Mouse (Mus musculus) embryo, embryonic 11.5 days (tissue): Measurements from ENCODE around the gene Fam174b.

ENCODE experiments used
- DNase-seq: peaks from one replicate; pipeline ENCODE4 v3.0.0-alpha.2; 2012; ENCODE audit warnings: low read depth, low spot score

Fam174b gene

GRCm38 (mm10) chr7:73749339-73749738 lies 9.2 kb downstream of the Fam174b start:
- no peak for DNase-seq

GRCm38 (mm10) chr7:73749983-73750382 lies 9.9 kb downstream of the Fam174b start:
- no peak for DNase-seq

- DNase-seq = no peak
These were observed 13.5 kb downstream of the Fam174b start for GRCm38 (mm10) chr7:73753598-73753997.

GRCm38 (mm10) chr7:73755377-73756110 lies 15.4 kb downstream of the Fam174b start:
- no peak for DNase-seq

GRCm38 (mm10) chr7:73761691-73762189 lies 21.6 kb downstream of the Fam174b start:
- no peak for DNase-seq

- DNase-seq = no peak
These were observed 24.6 kb downstream of the Fam174b start for GRCm38 (mm10) chr7:73764679-73765078.

GRCm38 (mm10) chr7:73765186-73765903 lies 25.2 kb downstream of the Fam174b start:
- no peak for DNase-seq

- no peak for DNase-seq
These were observed 29.1 kb downstream of the Fam174b start for GRCm38 (mm10) chr7:73769224-73769623.

- no peak for DNase-seq
These were observed 31.5 kb downstream of the Fam174b start for GRCm38 (mm10) chr7:73771384-73772274.

GRCm38 (mm10) chr7:73772275-73772765 lies 32.2 kb downstream of the Fam174b start:
- DNase-seq = no peak

GRCm38 (mm10) chr7:73774781-73775180 lies 34.7 kb downstream of the Fam174b start:
- DNase-seq = no peak

- DNase-seq = no peak
These were observed 37.7 kb downstream of the Fam174b start for GRCm38 (mm10) chr7:73777777-73778176.

- DNase-seq = no peak
These were observed 44.8 kb downstream of the Fam174b start for GRCm38 (mm10) chr7:73784736-73785428.

GRCm38 (mm10) chr7:73785815-73786214 lies 45.7 kb downstream of the Fam174b start:
- no peak for DNase-seq

- DNase-seq = no peak
These were observed 47.4 kb downstream of the Fam174b start for GRCm38 (mm10) chr7:73787513-73787912.

GRCm38 (mm10) chr7:73791096-73791495 lies 51.0 kb downstream of the Fam174b start:
- DNase-seq = no peak

GRCm38 (mm10) chr7:73792155-73792554 lies 52.1 kb downstream of the Fam174b start:
- no peak for DNase-seq

- DNase-seq = no peak
These were observed 52.5 kb downstream of the Fam174b start for GRCm38 (mm10) chr7:73792641-73793040.

GRCm38 (mm10) chr7:73809261-73809660 lies 69.2 kb downstream of the Fam174b start:
- no peak for DNase-seq

GRCm38 (mm10) chr7:73811439-73811838 lies 71.3 kb downstream of the Fam174b start:
- no peak for DNase-seq

- no peak for DNase-seq
These were observed 72.1 kb downstream of the Fam174b start for GRCm38 (mm10) chr7:73812176-73812575.
